Mouse (Mus musculus): ENCODE measurements at regions not wholly inside any gene's neighbourhood (a gene's known extent, or its start where the extent isn't known, plus 50 kb on each side); places are given as distances from the start of the nearest gene placed in this dataset.
A peak's percentile ranks its signal among the peaks of the same experiment; 100 is the strongest.

- Histone ChIP-seq H3K36me3 (ENCODE audit: insufficient read depth, low read length) (no peaks in the 10 kb centered on the region), H3K27ac (ENCODE audit: low read length) (no peak overlapping the region), H3K9me3 (ENCODE audit: low read length) (no peaks in the 10 kb centered on the region), H3K9ac (replicated peaks; ENCODE audit: low read length) (no peak overlapping the region), H3K27me3 (ENCODE audit: insufficient read depth, low read length) (no peaks in the 10 kb centered on the region), H3K4me1 (ENCODE audit: insufficient read depth, low read length) (no peaks in the 10 kb centered on the region), H3K4me3 (ENCODE audit: low read length) (no peak overlapping the region), H3K4me2 (replicated peaks; ENCODE audit: low read depth, low read length) (no peak overlapping the region)
- 87% methylated on average over 3 of the region's 3 CpGs for WGBS
- no peak for ATAC-seq (ENCODE audit: low FRiP score, low TSS enrichment)
Observed at GRCm38 (mm10) chr15:38351701-38352100, 926.3 kb downstream of the 4930447A16Rik start.

GRCm38 (mm10) chr15:38353371-38353770, 928.0 kb downstream of the 4930447A16Rik start:
- no peak overlapping the region for H3K9ac ChIP-seq (replicated peaks; ENCODE audit: low read length)
- no peaks in the 10 kb centered on the region for H3K9me3 ChIP-seq (ENCODE audit: low read length)
- no peaks in the 10 kb centered on the region for H3K4me1 ChIP-seq (ENCODE audit: insufficient read depth, low read length)
- H3K27me3 ChIP-seq (ENCODE audit: insufficient read depth, low read length), result no peaks in the 10 kb centered on the region
- H3K27ac ChIP-seq (ENCODE audit: low read length), result no peak overlapping the region
- no peak overlapping the region for H3K4me2 ChIP-seq (replicated peaks; ENCODE audit: low read depth, low read length)
- H3K4me3 ChIP-seq (ENCODE audit: low read length), result no peak overlapping the region
- 86% methylated on average over 4 of the region's 4 CpGs for WGBS
- H3K36me3 ChIP-seq (ENCODE audit: insufficient read depth, low read length), result no peaks in the 10 kb centered on the region
- ATAC-seq (ENCODE audit: low FRiP score, low TSS enrichment), result no peak

DNA sequence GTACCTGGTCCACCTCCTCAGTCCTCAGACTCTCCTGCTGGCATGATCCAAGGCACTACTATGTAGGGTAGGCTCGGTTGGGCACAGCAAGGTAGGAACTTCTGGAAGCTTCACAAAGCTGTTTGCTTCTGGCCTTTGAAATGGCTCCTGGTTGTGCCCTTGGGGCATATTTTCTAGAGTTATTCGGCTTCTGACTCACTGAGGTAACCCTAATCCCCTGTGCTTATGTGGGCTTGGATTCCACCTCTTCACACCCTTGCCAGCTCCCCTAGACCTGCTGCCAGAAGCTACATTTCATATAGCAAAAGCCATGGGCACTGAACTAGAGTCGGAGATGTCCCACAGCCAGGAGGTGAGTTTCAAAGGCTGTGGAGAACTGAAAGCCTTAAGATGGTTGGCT, 933.7 kb downstream of the 4930447A16Rik start:
- 87% methylated on average over 3 of the region's 3 CpGs for WGBS

GRCm38 (mm10) chr15:38363522-38363921, 938.2 kb downstream of the 4930447A16Rik start:
- Histone ChIP-seq H3K4me3 (ENCODE audit: low read length) (no peak overlapping the region), H3K4me1 (ENCODE audit: insufficient read depth, low read length) (no peaks in the 10 kb centered on the region), H3K9ac (replicated peaks; ENCODE audit: low read length) (no peak overlapping the region), H3K27me3 (ENCODE audit: insufficient read depth, low read length) (no peaks in the 10 kb centered on the region), H3K9me3 (ENCODE audit: low read length) (peaks cover 8% of the 10 kb centered on the region; the same call in 1 of the 2 replicates), H3K4me2 (replicated peaks; ENCODE audit: low read depth, low read length) (no peak overlapping the region), H3K36me3 (ENCODE audit: insufficient read depth, low read length) (no peaks in the 10 kb centered on the region), H3K27ac (ENCODE audit: low read length) (no peak overlapping the region)
- ATAC-seq (ENCODE audit: low FRiP score, low TSS enrichment), result no peak
- WGBS, result 83% methylated on average over 5 of the region's 5 CpGs

More for the DNA sequence above, 933.7 kb downstream of the 4930447A16Rik start:
- H3K36me3 ChIP-seq (ENCODE audit: insufficient read depth, low read length), result no peaks in the 10 kb centered on the region
- H3K4me3 ChIP-seq (ENCODE audit: low read length), result no peak overlapping the region
- no peak overlapping the region for H3K27ac ChIP-seq (ENCODE audit: low read length)
- peaks cover 8% of the 10 kb centered on the region; the same call in 1 of the 2 replicates for H3K9me3 ChIP-seq (ENCODE audit: low read length)
- H3K9ac ChIP-seq (replicated peaks; ENCODE audit: low read length), result no peak overlapping the region
- no peak overlapping the region for H3K4me2 ChIP-seq (replicated peaks; ENCODE audit: low read depth, low read length)
- no peak for ATAC-seq (ENCODE audit: low FRiP score, low TSS enrichment)
- H3K27me3 ChIP-seq (ENCODE audit: insufficient read depth, low read length), result no peaks in the 10 kb centered on the region
- H3K4me1 ChIP-seq (ENCODE audit: insufficient read depth, low read length), result no peaks in the 10 kb centered on the region

DNA sequence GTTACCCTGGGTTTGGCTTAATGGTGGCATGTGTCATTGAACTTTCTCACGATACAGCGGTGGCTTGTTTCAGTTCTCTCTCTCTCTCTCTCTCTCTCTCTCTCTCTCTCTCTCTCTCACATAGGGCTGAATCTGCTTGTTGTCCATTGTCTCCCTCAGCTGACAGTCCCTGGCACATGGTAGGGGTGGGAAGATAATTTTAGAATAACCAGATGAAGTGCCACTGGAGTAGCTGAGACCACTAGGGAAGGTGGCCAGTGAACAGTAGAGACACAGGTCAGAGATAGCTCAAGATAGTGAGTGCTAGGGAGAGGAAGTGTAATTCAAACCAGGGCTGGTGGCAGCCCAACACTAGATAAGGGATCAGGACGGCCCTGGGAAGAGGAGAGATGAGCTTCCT, 938.7 kb downstream of the 4930447A16Rik start:
- no peak for ATAC-seq (ENCODE audit: low FRiP score, low TSS enrichment)
- no peak overlapping the region for H3K4me2 ChIP-seq (replicated peaks; ENCODE audit: low read depth, low read length)
- H3K4me3 ChIP-seq (ENCODE audit: low read length), result no peak overlapping the region
- H3K4me1 ChIP-seq (ENCODE audit: insufficient read depth, low read length), result no peaks in the 10 kb centered on the region
- H3K9ac ChIP-seq (replicated peaks; ENCODE audit: low read length), result no peak overlapping the region
- 90% methylated on average over 3 of the region's 3 CpGs for WGBS
- H3K36me3 ChIP-seq (ENCODE audit: insufficient read depth, low read length), result no peaks in the 10 kb centered on the region
- no peak overlapping the region for H3K27ac ChIP-seq (ENCODE audit: low read length)
- no peaks in the 10 kb centered on the region for H3K27me3 ChIP-seq (ENCODE audit: insufficient read depth, low read length)
- H3K9me3 ChIP-seq (ENCODE audit: low read length), result peaks cover 8% of the 10 kb centered on the region; the same call in 1 of the 2 replicates

GRCm38 (mm10) chr15:38367643-38368042, 942.3 kb downstream of the 4930447A16Rik start:
- no peaks in the 10 kb centered on the region for H3K9me3 ChIP-seq (ENCODE audit: low read length)
- no peak overlapping the region for H3K4me3 ChIP-seq (ENCODE audit: low read length)
- H3K36me3 ChIP-seq (ENCODE audit: insufficient read depth, low read length), result no peaks in the 10 kb centered on the region
- H3K27me3 ChIP-seq (ENCODE audit: insufficient read depth, low read length), result no peaks in the 10 kb centered on the region
- no peak overlapping the region for H3K9ac ChIP-seq (replicated peaks; ENCODE audit: low read length)
- H3K27ac ChIP-seq (ENCODE audit: low read length), result no peak overlapping the region
- 93% methylated on average over 5 of the region's 5 CpGs for WGBS
- no peaks in the 10 kb centered on the region for H3K4me1 ChIP-seq (ENCODE audit: insufficient read depth, low read length)
- no peak for ATAC-seq (ENCODE audit: low FRiP score, low TSS enrichment)
- no peak overlapping the region for H3K4me2 ChIP-seq (replicated peaks; ENCODE audit: low read depth, low read length)

- 82% methylated on average over 4 of the region's 4 CpGs for WGBS
- Histone ChIP-seq H3K9ac (replicated peaks; ENCODE audit: low read length) (no peak overlapping the region), H3K27me3 (ENCODE audit: insufficient read depth, low read length) (no peaks in the 10 kb centered on the region), H3K4me1 (ENCODE audit: insufficient read depth, low read length) (peaks cover 2% of the 10 kb centered on the region), H3K27ac (ENCODE audit: low read length) (no peak overlapping the region), H3K4me2 (replicated peaks; ENCODE audit: low read depth, low read length) (no peak overlapping the region), H3K36me3 (ENCODE audit: insufficient read depth, low read length) (no peaks in the 10 kb centered on the region), H3K9me3 (ENCODE audit: low read length) (no peaks in the 10 kb centered on the region), H3K4me3 (ENCODE audit: low read length) (no peak overlapping the region)
- no peak for ATAC-seq (ENCODE audit: low FRiP score, low TSS enrichment)
Observed at GRCm38 (mm10) chr15:38368291-38368690, 942.9 kb downstream of the 4930447A16Rik start.

- Histone ChIP-seq H3K4me1 (ENCODE audit: insufficient read depth, low read length) (peaks cover 13% of the 10 kb centered on the region), H3K9ac (replicated peaks; ENCODE audit: low read length) (no peak overlapping the region), H3K9me3 (ENCODE audit: low read length) (no peaks in the 10 kb centered on the region), H3K4me2 (replicated peaks; ENCODE audit: low read depth, low read length) (no peak overlapping the region), H3K36me3 (ENCODE audit: insufficient read depth, low read length) (no peaks in the 10 kb centered on the region), H3K4me3 (ENCODE audit: low read length) (no peak overlapping the region), H3K27me3 (ENCODE audit: insufficient read depth, low read length) (no peaks in the 10 kb centered on the region), H3K27ac (ENCODE audit: low read length) (no peak overlapping the region)
- no peak for ATAC-seq (ENCODE audit: low FRiP score, low TSS enrichment)
- WGBS, result 79% methylated on average over 12 of the region's 12 CpGs
Observed at GRCm38 (mm10) chr15:38371404-38372090, 946.2 kb downstream of the 4930447A16Rik start.

GRCm38 (mm10) chr15:38373797-38374196, 948.4 kb downstream of the 4930447A16Rik start:
- Histone ChIP-seq H3K9ac (replicated peaks; ENCODE audit: low read length) (peak overlapping the region; percentile 23), H3K4me3 (ENCODE audit: low read length) (peak overlapping the region; percentile 22), H3K27me3 (ENCODE audit: insufficient read depth, low read length) (no peaks in the 10 kb centered on the region), H3K36me3 (ENCODE audit: insufficient read depth, low read length) (no peaks in the 10 kb centered on the region), H3K9me3 (ENCODE audit: low read length) (no peaks in the 10 kb centered on the region), H3K4me1 (ENCODE audit: insufficient read depth, low read length) (peaks cover 13% of the 10 kb centered on the region), H3K27ac (ENCODE audit: low read length) (peak overlapping the region; percentile 66; the same call in 1 of the 2 replicates), H3K4me2 (replicated peaks; ENCODE audit: low read depth, low read length) (peak overlapping the region; percentile 50)
- peak; percentile 91 for ATAC-seq (ENCODE audit: low FRiP score, low TSS enrichment)
- WGBS, result 4% methylated on average over 18 of the region's 21 CpGs

DNA sequence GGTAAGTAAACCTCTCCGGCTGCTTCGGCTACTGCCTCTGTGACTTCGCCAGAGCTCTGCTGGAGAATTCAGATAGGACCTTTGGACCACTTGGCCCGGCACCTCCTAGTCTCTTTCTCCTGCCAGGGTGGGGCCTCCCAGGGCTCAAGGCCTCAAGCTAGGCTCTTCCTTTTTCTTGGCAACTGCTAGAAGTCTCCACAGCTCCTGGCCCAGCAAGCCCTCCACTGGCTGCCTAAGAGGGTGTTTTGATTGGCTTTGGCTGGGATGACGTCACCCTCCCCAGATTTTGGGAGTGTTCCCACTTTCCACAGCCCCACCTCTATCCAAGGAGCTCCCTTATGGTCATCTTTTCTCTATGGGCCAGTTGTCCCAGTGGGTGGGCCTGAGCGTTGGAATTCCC, 949.4 kb downstream of the 4930447A16Rik start:
- Histone ChIP-seq H3K9me3 (ENCODE audit: low read length) (no peaks in the 10 kb centered on the region), H3K9ac (replicated peaks; ENCODE audit: low read length) (no peak overlapping the region), H3K36me3 (ENCODE audit: insufficient read depth, low read length) (no peaks in the 10 kb centered on the region), H3K27ac (ENCODE audit: low read length) (peak overlapping the region; percentile 32), H3K4me1 (ENCODE audit: insufficient read depth, low read length) (peaks cover 13% of the 10 kb centered on the region), H3K4me2 (replicated peaks; ENCODE audit: low read depth, low read length) (no peak overlapping the region), H3K27me3 (ENCODE audit: insufficient read depth, low read length) (no peaks in the 10 kb centered on the region), H3K4me3 (ENCODE audit: low read length) (no peak overlapping the region)
- ATAC-seq (ENCODE audit: low FRiP score, low TSS enrichment), result peak; percentile 29; the same call in 1 of the 2 replicates
- WGBS, result 73% methylated on average over 6 of the region's 6 CpGs

All from kidney, embryonic 16.5 days (tissue).